Mouse (Mus musculus): Measurements from ENCODE around the gene Siae.
A peak's percentile ranks its signal among the peaks of the same experiment; 100 is the strongest.

Gene Siae

DNA sequence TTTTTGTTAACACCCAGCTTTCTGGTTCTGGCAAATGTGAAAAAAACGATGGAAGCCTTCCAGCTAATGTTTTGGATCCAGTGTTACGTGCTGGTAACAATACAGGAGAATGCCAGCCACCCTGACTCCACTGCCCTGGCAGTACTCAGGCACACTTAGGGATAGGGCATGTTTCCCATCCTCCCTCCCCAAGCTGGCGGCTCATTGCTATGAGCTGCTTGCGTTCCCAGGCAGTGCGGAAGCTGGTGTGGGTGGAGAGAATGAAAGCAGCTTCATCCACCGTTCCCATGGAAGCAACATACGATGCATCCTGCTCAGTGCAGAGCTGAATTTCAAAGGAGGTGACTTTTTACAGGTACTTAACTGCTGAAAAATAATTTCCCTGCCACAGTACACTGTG is 70.1 kb downstream of the Siae start:
- DNase-seq (ENCODE audit: low spot score in 2 of 2), result no peak

DNA sequence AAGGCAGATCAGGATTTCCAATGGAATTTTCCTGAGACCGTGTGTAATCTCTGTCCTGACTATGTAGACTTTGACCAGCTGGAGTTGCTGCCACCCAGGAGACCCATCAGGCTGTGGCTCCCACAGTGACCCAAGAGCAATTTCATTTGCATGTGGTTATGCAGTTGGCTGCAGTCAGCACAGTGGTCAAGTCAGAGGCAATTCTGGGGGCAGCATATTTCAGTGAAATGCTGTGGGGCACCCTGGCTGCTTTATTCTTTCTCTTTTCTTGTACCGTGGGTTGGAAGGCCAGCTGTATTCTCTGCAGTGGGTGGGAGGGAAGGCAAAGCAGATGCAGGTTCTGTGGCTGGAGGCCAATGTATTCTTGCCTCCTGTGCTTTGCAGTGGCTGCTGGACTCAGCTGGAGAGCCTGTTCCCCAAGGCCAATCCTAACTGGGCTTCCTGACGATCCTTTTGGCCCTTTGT is 70.6 kb downstream of the Siae start:
- DNase-seq (ENCODE audit: low spot score in 2 of 2), result no peak

DNA sequence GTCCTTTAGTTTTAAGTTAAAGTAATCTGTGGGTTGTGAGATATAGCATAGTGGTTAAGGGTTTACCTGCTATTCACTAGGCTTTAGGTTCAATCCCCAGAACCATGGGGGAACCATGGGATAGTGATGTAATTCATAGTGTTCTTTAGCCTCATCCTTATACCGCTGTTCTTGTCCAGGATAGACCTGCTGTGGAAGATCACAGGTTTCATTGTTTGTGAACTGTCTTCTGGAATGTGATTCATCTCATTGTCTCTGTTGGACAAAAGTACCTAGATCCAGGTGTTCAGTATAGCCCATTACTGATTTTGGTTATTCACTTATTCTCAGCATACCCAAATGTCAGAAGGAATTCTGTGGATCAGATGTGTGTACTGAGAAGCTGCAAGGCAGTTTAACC is 71.8 kb downstream of the Siae start:
- no peak for DNase-seq (ENCODE audit: low spot score in 2 of 2)

DNA sequence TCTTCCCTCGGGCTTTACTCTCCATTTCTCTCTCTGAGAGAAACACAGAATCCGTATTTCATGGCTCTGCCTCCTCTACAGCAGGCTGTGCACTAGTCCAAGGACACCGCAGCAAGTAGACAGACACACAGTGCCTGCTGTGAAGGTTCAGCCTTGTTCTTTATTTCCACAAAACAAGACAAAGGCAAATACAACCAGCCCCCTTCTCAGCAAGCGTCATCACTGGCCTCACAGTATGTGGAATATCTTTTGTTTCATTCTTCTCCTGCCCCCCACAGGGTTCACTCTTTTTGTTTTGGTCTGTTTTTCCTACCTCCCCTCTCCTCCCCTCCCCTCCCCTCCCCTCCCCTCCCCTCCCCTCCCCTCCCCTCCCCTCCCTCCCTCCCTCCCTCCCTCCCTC is 73.1 kb downstream of the Siae start:
- DNase-seq (ENCODE audit: low spot score in 2 of 2), result no peak

DNA sequence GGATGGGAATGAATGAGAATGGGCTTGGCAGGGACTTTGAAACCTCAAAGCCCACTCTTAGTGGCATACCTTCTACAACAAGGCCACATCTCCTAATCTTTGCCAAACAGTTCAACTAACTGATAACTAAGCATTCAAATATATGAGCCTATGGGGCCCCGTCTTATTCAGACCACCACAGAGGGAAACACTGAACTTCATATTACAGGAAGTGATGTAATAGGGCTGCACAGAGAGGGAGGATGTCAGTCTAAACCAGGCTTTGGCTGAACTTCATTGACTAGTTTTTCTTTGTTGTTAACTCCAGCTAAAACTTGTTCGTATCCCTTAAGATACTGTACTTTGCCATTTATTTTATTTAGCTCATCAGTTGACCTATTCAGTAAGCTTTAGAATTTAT is 74.4 kb downstream of the Siae start:
- DNase-seq (ENCODE audit: low spot score in 2 of 2), result no peak

DNA sequence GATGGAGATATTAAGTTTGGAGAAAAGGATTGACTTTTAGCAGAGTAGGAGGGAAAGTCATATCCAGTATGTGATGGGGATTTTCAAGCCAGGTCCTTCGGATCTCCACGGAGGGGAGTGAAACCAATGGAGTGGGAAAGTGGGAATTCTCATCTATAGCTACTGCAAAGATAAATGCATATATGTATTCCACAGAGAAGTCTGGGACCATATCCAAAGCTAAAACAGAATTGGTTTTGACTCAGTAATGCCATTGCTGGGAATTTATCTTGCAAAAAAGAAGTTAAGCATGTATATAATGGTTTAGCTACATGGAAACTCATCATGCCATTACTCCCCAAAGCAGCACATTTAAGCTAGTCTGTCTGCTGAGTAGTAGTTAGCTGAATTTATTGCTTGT is 76.8 kb downstream of the Siae start:
- no peak for DNase-seq (ENCODE audit: low spot score in 2 of 2)

DNA sequence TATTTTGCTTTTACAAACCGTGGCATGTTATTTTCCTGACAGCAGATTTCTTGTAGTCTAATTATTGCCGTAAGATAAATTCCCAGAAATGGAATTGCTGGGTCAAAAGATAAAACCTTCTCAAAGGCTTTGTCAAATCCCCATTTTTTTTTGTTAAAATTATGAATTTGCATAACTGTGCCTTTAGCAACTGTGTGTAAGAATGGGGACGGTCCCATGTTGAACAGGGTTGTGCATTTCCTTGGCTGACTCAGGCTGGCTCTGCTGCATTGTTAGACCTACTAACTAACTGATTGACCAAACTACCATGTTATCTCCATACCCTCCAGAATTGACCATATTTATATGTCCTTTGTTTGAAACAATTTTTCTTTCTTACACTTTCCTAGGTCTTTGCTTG is 78.8 kb downstream of the Siae start:
- no peak for DNase-seq (ENCODE audit: low spot score in 2 of 2)

DNA sequence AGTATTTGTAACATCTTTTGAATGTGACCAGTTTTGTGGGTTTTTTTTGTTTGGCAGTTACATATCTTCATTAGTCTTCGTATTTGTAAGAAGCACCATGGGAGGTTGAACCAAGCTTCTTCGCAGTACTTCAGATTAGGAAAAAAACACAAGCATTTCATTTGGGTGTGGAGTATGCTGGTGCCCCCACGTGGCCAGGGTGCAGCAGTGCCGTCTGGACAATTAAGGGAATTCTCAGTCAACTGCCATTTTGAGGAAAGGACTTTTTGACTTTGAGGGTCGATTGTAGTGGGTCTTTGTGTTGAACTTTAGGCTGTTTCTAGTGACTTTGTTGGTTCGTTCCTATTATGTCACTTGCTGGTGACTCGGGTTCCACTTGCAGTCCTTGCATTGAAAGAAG is 80.8 kb downstream of the Siae start:
- DNase-seq (ENCODE audit: low spot score in 2 of 2), result no peak

DNA sequence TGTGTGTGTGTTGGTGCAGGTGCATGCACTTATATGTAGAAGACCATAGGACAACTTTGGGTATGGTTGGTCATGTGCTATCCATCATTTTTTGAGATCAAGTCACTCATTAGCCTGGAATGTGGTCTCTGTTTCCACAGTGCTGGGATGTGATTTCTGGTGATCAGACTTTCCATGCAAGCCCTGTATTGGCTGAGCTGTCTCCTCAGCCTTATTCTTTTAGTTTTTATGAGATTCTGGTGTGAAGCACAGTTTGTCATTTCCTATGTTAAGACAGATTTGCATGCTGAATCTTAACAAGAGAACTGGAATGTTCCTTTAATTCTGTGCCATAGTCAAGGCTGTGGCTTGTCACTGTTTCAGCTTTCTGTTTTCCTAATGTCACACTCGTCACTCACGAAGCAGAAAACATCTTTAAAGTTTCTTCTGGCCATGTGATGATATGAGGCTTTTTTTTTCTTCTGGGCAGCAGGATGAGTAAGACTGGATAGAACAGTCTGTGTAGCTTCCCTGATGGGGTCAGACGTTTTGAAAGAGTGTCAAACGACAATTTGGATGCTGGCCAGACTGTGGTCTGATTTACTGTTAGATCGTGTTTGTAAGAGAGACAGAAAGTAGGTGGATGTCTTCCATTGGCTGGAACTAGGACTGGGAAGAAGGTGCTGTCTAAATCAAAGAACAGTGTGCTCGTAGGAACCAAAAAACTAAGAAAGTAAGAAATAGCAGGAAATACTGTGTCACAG is 81.5 kb downstream of the Siae start:
- DNase-seq (ENCODE audit: low spot score in 2 of 2), result no peak

DNA sequence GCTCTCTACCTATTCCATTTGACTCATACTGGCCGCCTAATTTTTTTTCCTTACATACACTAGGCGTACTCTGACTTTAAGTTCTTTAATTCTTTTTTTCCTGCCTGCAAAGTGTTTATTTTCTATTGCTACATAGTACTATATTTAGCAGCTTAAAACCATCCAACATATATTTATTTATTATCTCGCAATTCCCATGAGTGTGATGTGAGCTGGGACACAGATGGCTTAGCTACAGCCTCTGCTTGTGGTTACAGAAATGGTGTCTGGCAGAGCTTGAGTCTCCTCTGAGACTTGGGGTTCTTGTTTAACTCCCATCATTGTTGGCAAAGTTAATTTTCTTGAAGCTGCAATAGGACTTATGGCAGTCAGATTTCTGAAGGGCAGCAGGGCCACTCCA is 83.2 kb downstream of the Siae start:
- no peak for DNase-seq (ENCODE audit: low spot score in 2 of 2)

DNA sequence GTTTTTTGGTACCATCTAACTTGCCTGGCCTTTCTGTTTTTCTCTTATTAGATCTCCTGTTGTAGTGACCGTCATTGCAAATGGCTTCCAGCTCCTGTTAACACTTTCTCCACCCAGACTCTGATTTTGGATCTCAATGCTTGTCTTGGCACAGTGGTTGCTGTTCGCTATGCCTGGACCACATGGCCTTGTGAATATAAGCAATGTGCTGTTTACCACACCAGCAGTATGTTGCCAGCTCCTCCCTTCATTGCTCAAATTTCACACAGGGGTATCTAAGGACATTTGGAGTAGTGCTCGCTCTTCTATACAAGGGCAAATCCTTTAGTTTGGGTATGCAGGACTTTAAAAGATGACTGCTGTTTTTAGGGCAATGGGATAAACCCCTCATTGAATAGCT is 90.7 kb downstream of the Siae start:
- DNase-seq (ENCODE audit: low spot score in 2 of 2), result no peak

DNA sequence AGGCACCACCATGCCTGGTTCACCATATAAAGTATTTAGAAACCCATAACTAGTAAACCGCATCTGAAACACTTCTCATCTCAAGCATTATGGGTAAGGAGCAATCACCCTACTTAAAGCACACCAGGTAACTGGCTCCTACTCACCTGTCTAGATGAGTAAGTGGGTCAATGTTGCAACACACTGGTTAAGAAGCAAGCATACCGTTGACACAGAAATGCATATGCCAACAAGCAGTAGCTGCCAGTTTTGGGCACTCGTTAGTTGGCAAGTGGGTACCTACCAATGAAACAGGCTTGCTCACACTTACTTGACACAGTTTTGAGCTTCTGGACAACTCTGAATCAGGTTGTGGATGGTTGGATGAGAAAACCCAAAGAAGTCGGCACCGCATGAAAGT is 95.1 kb downstream of the Siae start:
- no peak for DNase-seq (ENCODE audit: low spot score in 2 of 2)

DNA sequence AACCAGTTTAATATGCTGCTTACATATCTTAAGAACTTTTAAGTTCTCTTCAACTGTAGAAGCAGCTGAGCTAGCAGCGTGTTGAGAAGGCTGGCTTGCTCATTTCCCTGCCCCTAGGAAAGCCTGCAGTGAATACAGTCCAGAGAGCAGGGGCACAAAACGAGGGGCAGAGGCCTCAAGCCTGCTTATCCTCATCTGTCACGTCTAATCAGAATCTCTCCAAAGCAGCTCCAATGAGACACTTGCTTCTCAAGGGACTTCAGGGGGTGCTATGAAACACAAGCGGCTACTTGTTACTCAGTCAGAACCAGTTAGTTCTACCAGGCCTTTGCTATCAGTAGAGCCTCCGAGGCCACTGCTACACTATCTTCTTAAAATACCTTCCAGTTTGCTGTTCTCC is 98.3 kb downstream of the Siae start:
- DNase-seq (ENCODE audit: low spot score in 2 of 2), result no peak

DNA sequence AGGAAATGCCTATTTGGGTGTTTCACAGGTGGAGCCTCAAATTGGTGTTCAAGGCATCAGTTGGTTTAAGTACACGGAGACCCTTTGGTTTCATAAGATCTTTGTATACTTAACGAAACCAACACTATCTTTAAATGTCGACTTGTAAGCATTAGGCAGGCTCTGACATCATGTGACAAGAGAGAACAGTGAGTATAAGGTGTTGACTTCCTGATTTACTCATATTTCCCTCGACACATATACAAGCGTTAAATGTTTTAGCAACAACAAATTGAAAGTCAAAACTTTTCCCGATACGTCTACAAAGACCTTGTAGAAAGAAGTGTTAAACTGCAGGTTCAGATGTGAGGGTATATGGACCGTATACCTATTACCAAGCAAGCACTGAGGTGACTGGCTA is 100.5 kb downstream of the Siae start:
- DNase-seq (ENCODE audit: low spot score in 2 of 2), result no peak

DNA sequence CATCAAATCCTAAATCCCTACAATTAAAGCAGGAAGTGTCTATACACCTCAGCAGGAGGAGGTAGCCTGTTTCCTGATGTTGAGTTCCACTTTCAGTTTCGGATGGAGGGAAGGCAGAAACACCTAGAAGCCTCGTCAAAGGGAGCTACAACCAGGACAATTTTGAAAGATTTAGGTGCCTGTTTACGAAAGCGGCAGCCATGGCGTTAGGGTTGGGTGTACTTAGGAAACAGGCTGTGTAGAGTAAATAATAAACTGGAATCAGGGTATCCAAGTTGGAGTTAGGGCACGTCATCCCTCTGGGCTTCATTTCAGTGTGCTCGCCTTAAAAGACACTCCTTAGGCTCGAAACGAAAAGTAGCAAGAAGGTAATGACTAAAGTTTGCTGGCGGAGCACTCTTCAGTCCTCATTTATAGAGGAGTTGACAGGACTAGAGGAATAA is 101.0 kb downstream of the Siae start:
- DNase-seq (ENCODE audit: low spot score in 2 of 2), result no peak

DNA sequence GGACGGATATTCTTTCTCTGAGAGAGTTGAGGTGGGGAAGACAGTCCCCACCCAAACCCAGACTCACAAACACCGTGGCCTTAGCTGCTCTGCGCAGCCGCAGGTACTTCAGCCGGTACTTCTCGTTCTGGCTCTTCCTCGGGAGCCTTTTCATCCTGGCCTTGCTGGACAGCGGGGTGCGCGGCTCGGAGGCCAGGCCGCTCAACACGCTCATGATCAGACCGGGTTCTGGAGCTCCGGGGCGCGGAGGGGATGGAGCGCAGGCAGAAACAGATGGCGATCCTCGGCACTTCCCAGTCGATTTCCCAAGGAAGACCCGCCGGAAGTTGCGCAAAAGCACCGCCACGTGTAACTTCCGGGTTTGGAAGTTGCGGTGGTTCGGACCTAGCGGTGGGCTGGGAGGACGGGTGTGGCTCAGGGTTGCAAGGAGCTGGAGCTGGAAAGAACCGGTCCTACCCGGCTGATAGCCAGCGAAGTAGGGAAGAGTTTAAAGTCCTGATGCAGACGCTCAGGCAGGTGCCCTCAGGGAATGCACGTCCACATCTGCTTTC is 101.5 kb downstream of the Siae start, which contains the start of gene Tbrg1:
TSS of gene Tbrg1 (minus strand) at position 382 of the 551 bp plus-strand sequence.
- peak; percentile 81 to 87 for DNase-seq (ENCODE audit: low spot score in 2 of 2)

DNA sequence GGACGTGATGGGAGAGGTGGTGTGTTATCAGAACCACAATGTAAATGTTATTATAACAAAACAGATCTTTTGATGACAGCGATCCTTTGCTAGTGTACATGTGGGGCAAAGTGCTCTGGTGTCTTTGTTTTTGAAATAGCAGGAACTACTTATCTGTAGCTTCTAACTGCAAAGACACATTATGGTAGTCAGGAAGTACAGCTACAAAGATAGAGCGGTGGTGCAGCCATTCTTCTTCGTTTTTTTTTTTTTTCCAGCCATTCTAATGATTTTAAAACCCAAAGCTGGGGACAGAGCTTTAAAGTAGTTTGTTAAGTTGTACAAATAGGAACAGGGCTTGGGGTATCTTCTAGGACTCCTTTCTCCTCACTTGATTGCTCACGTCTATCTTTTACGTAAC is 103.9 kb downstream of the Siae start:
- DNase-seq (ENCODE audit: low spot score in 2 of 2), result no peak

DNA sequence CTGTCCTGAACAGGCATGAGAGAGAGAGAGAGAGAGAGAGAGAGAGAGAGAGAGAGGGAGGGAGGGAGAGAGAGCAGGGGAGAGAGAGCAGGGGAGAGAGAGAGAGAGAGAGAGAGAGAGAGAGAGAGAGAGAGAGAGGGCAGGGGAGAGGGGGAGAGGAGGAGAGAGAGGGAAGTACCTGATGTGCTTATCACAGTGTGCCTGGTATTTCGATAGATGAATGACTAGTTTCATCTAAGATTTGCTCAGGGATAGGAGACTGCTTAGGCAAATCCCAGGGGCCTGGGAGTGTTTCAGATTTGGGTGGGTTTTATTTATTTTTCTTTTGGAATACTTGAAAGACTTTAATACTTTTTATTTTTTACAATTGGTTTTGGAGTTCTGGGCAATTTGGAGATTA is 107.7 kb downstream of the Siae start:
- DNase-seq (ENCODE audit: low spot score in 2 of 2), result no peak

DNA sequence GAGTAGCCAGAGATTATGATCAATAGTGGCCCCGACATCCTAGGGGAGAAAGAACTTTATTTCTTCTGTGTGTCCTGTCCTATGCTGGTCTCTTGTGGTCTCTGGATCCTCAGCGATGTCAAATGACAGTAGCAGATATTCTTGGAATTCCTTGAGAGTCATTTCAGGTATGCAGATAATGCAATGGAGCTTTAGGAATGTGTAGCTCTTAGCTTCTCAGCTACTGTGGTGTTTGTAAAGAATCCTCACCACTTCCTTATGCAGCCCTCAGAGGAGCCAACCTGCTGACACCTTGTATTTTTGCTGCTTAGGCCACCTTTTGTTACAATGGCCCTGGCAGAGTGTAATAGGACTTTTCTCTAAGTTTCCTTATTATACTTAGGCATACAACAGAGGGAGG is 109.1 kb downstream of the Siae start:
- DNase-seq (ENCODE audit: low spot score in 2 of 2), result no peak

DNA sequence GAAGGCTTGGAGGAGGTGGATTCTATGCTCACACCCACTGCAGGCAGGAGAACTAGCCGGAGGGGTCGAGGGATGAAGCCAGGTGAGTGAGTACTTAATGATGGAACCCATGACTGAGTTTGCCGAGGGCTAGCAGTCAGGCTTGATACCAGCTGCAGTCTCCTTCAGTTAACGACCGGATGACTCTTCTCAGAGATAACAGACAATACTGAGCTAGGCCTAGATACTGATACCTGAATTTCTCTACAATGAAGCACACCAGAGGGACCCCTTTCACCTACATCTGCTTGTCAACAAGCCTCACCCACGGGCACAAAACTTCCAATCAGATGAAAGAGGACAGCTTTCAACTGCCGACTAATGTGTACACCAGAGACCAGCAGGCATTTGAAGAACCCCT is 110.5 kb downstream of the Siae start:
- no peak for DNase-seq (ENCODE audit: low spot score in 2 of 2)

DNA sequence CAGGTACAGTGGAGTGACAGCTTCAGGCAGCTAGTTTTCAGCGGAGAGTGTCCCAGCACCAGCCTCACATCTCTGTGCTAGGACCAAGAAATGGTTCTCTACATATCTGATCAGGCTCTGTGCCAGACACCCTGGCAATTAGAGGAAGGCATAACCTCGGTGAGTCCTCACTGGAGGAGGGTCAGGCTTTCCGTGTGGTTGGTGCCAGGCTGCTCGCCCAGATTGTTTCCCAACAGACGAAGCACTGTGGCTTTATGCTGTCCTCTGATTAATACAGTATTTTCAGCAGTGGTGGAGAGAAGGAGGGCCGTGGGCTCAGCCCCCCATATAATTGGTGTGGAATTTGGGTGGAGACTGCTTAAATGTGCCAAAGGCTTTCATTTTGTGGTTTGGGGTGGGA is 113.6 kb downstream of the Siae start, which contains the start of gene Panx3:
TSS of gene Panx3 (minus strand) at position 121 of the 400 bp plus-strand sequence.
- DNase-seq (ENCODE audit: low spot score in 2 of 2), result no peak

DNA sequence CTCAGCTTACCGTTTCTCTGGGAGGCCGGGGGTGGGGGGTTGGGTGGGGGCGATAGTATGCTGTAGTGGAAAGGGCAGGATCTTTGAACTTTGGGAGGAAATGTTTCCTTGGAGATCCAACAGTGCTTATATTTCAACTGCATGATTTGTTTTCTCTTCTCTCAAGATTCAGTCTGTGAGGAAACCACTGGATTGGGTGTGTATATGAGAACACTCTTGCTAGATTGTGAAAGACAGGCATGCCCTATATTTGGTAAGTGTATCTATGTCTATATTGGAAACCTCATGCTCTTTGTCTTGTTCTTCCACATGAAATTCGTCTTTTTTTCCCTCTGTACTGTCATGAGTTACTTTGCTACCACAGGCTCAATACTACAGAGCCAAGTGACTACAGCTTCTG is 114.2 kb downstream of the Siae start:
- DNase-seq (ENCODE audit: low spot score in 2 of 2), result no peak

DNA sequence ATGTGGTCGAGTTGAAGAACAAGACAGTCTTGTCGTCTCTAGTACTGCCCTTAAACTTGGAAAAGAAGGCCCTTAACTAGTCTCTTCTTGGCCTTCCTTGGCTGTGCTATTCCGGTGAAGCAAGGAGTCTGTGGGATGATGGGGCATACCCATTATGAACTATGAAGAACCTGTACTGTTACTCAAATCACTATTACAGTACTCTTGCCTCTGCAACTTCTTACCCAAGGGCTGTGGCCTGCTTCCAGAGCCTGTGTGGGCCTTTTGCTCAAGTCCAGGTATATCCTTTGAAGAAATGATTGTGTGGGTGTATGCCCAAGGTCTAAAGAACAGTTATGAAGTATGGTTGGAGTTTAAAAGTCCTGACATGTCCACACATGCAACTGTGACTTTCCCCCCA is 114.8 kb downstream of the Siae start:
- no peak for DNase-seq (ENCODE audit: low spot score in 2 of 2)

DNA sequence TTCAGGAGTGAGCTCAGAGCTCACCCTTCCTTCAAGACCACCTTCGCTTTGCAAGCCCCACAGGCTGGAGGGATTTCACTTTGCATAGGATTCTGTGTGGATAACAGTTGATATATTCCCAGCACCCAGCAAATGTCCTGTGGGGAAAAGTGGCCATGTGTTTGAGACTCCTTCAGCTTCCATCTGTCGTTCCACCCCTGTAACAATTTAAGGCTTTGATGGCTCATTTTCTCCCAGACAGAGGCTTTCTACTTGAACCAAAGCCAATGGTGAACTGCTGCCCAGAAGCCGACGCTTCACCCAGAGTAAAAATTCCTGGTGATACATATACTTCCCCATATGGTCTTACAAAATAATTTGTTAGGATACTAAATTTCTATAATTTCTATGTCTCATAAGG is 119.8 kb downstream of the Siae start:
- no peak for DNase-seq (ENCODE audit: low spot score in 2 of 2)
